Mouse (Mus musculus) bone marrow macrophage, adult 2 months (primary cell): ENCODE measurements around the gene Selenot. TPM values are rescaled to one million over a fixed set of nuclear protein-coding genes. Genes with fewer than 3 reads are reported as not detected.

Source experiments
- H3K27ac ChIP-seq: 2 replicates; pipeline ENCODE4 v1.5.1; 2012; ENCODE audit warnings: low read depth, low read length; ENCODE audit not compliant: insufficient read depth
- H3K4me1 ChIP-seq: 2 replicates; pipeline ENCODE4 v1.6.1; 2012; ENCODE audit warnings: low read length; ENCODE audit not compliant: control insufficient read depth, insufficient read depth
- H3K4me3 ChIP-seq: 2 replicates; pipeline ENCODE4 v1.5.1; 2012; ENCODE audit warnings: mild to moderate bottlenecking, low read length, moderate library complexity; ENCODE audit not compliant: insufficient read depth
- CTCF ChIP-seq: IDR thresholded peaks from 2 replicates; pipeline ENCODE4 v1.5.1; 2012; ENCODE audit warnings: low read depth, mild to moderate bottlenecking, low read length, moderate library complexity
- POLR2A ChIP-seq: IDR thresholded peaks from 2 replicates; pipeline ENCODE4 v1.6.1; 2012; ENCODE audit warnings: mild to moderate bottlenecking, low read depth, low read length, borderline replicate concordance
- polyA plus RNA-seq: library from polyadenylated mRNA; stranded (reverse); fragments of >200 nt; gene quantifications from 2 replicates; pipeline ENCODE4 v1.2.4, GENCODE M21; 2012; ENCODE audit not compliant: missing spikeins, insufficient read depth, insufficient read length

Gene Selenot
- 110 and 114 TPM in 2 replicates for polyA plus RNA-seq

GRCm38 (mm10) chr3:58576137-58577066, at the start of gene Selenot:
Gene Selenot, plus strand, starts transcription at chr3:58576636.
- peak within 1 kb of the TSS; percentile 91 for H3K27ac ChIP-seq
- H3K4me3 ChIP-seq, result peak within 1 kb of the TSS; percentile 92
- peaks cover 4% of the 10 kb centered on the region for H3K4me1 ChIP-seq
- no peak for TF ChIP-seq CTCF
- peak; percentile 96 for TF ChIP-seq POLR2A

GRCm38 (mm10) chr3:58536573-58536972, 39.9 kb upstream of the Selenot start:
- TF ChIP-seq POLR2A (no peak), CTCF (no peak)
- H3K4me1 ChIP-seq, result no peaks in the 10 kb centered on the region
- H3K4me3 ChIP-seq, result no peak overlapping the region
- no peak overlapping the region for H3K27ac ChIP-seq

- Histone ChIP-seq H3K4me1 (peaks cover 14% of the 10 kb centered on the region), H3K4me3 (no peak overlapping the region), H3K27ac (peak overlapping the region; percentile 27; the same call in 1 of the 2 replicates)
- TF ChIP-seq CTCF (no peak), POLR2A (no peak)
Observed at GRCm38 (mm10) chr3:58552001-58552811, 24.2 kb upstream of the Selenot start.

- peaks cover 17% of the 10 kb centered on the region for H3K4me1 ChIP-seq
- H3K4me3 ChIP-seq, result peak overlapping the region; percentile 1
- H3K27ac ChIP-seq, result peak overlapping the region; percentile 55
Observed at GRCm38 (mm10) chr3:58556649-58557048, 19.8 kb upstream of the Selenot start.

GRCm38 (mm10) chr3:58559887-58560286, 16.5 kb upstream of the Selenot start:
- TF ChIP-seq POLR2A, result no peak
- TF ChIP-seq CTCF, result no peak
- no peak overlapping the region for H3K4me3 ChIP-seq
- no peak overlapping the region for H3K27ac ChIP-seq
- H3K4me1 ChIP-seq, result peaks cover 11% of the 10 kb centered on the region

More at GRCm38 (mm10) chr3:58556649-58557048, 19.8 kb upstream of the Selenot start:
- TF ChIP-seq POLR2A (no peak), CTCF (no peak)

GRCm38 (mm10) chr3:58561437-58561836, 15.0 kb upstream of the Selenot start:
- H3K4me3 ChIP-seq, result no peak overlapping the region
- H3K27ac ChIP-seq, result no peak overlapping the region
- TF ChIP-seq CTCF, result no peak
- no peak for TF ChIP-seq POLR2A
- H3K4me1 ChIP-seq, result peaks cover 11% of the 10 kb centered on the region

- TF ChIP-seq CTCF, result no peak
- TF ChIP-seq POLR2A, result no peak
- Histone ChIP-seq H3K27ac (no peak overlapping the region), H3K4me3 (no peak overlapping the region), H3K4me1 (no peaks in the 10 kb centered on the region)
Observed at GRCm38 (mm10) chr3:58570821-58571220, 5.6 kb upstream of the Selenot start.

GRCm38 (mm10) chr3:58577067-58577503, 649 bp downstream of the Selenot start:
- Histone ChIP-seq H3K27ac (peak overlapping the region; percentile 91), H3K4me3 (peak overlapping the region; percentile 92), H3K4me1 (peaks cover 7% of the 10 kb centered on the region)
- TF ChIP-seq CTCF (no peak), POLR2A (no peak)

- H3K4me1 ChIP-seq, result peaks cover 12% of the 10 kb centered on the region
- H3K27ac ChIP-seq, result no peak overlapping the region
- H3K4me3 ChIP-seq, result peak overlapping the region; percentile 92
- TF ChIP-seq CTCF (no peak), POLR2A (no peak)
Observed at GRCm38 (mm10) chr3:58577506-58578050, 1.1 kb downstream of the Selenot start.

- Histone ChIP-seq H3K4me3 (no peak overlapping the region), H3K27ac (no peak overlapping the region), H3K4me1 (peaks cover 25% of the 10 kb centered on the region)
- TF ChIP-seq POLR2A, result no peak
- no peak for TF ChIP-seq CTCF
Observed at GRCm38 (mm10) chr3:58581530-58581929, 5.1 kb downstream of the Selenot start.
